Comparison of ENCODE assay signal across 8 mouse cellular contexts in genomic region chr9:53673571-53673970, GRCm38 (mm10). TPM values are rescaled to one million over a fixed set of nuclear protein-coding genes. Genes with fewer than 3 reads are reported as not detected.
DNase-seq lines count a peak whose midpoint lies in the region; ATAC-seq and TF ChIP-seq lines count a peak whose summit lies in the region.

No protein-coding gene starts in this region.

- DNase-seq in urinary bladder, adult 18-20 months (ENCODE audit: low spot score in 2 of 2): peak; percentile 37 to 52
- no peak for DNase-seq in urinary bladder, adult 2 months (ENCODE audit: low spot score)
- DNase-seq in brain, embryonic 14.5 days (ENCODE audit: low read depth): peak; percentile 84
- peak; percentile 26 for DNase-seq in fat pad, adult 2 months (ENCODE audit: extremely low read depth, low read depth, low spot score)
- peak; percentile 76 for DNase-seq in limb, embryonic 11.5 days (ENCODE audit: low spot score)
- peak; percentile 48 to 57 for DNase-seq in thymus, adult 18-20 months

- no peak overlapping the region for H3K4me2 ChIP-seq in intestine, embryonic 15.5 days (replicated peaks)
- no peak overlapping the region for H3K4me2 ChIP-seq in limb, embryonic 11.5 days (ENCODE audit: low read depth, severe bottlenecking)

- no peaks in the 10 kb centered on the region for H3K4me1 ChIP-seq in intestine, embryonic 15.5 days (replicated peaks)
- H3K4me1 ChIP-seq in limb, embryonic 11.5 days (ENCODE audit: control insufficient read depth, insufficient read depth, low read length): no peaks in the 10 kb centered on the region

- no peaks in the 10 kb centered on the region for H3K36me3 ChIP-seq in intestine, embryonic 15.5 days
- no peaks in the 10 kb centered on the region for H3K36me3 ChIP-seq in limb, embryonic 11.5 days (ENCODE audit: control insufficient read depth, insufficient read depth, low read length)

- no peak overlapping the region for H3K27ac ChIP-seq in intestine, embryonic 15.5 days
- H3K27ac ChIP-seq in limb, embryonic 11.5 days (replicated peaks; ENCODE audit: low read depth, low read length): no peak overlapping the region

- 19% methylated on average over 3 of the region's 3 CpGs for WGBS in intestine, embryonic 15.5 days
- WGBS in limb, embryonic 11.5 days: 15% methylated on average over 3 of the region's 3 CpGs

- no peaks in the 10 kb centered on the region for H3K27me3 ChIP-seq in intestine, embryonic 15.5 days (replicated peaks)
- H3K27me3 ChIP-seq in limb, embryonic 11.5 days (ENCODE audit: control insufficient read depth, insufficient read depth, low read length): no peaks in the 10 kb centered on the region

- no peak for TF ChIP-seq POLR2A in brain, embryonic 14.5 days (IDR thresholded peaks at IDR 0.05; ENCODE audit: borderline replicate concordance, extremely low read depth, insufficient read depth, insufficient read length, poor library complexity, severe bottlenecking)

- TF ChIP-seq CTCF in brain, embryonic 14.5 days (IDR thresholded peaks at IDR 0.05; ENCODE audit: borderline replicate concordance, extremely low read depth, insufficient read depth, insufficient read length): peak; percentile 67; the same call in 1 of the 2 replicates

- peak; percentile 61; the same call in 1 of the 2 replicates for ATAC-seq in intestine, embryonic 15.5 days
- ATAC-seq in limb, embryonic 11.5 days (ENCODE audit: insufficient number of reproducible peaks, low FRiP score, low TSS enrichment, low read depth): no peak
- peak; percentile 91 for ATAC-seq in neutrophil, adult 5-6 weeks (ENCODE audit: extremely low read depth, insufficient number of reproducible peaks, low FRiP score, poor library complexity, severe bottlenecking)

- no peaks in the 10 kb centered on the region for H3K9me3 ChIP-seq in intestine, embryonic 15.5 days
- no peaks in the 10 kb centered on the region for H3K9me3 ChIP-seq in limb, embryonic 11.5 days (ENCODE audit: control insufficient read depth, low read length)

- H3K9ac ChIP-seq in intestine, embryonic 15.5 days: no peak overlapping the region
- H3K9ac ChIP-seq in limb, embryonic 11.5 days (ENCODE audit: low read length): no peak overlapping the region

- H3K4me3 ChIP-seq in intestine, embryonic 15.5 days (replicated peaks): no peak overlapping the region
- H3K4me3 ChIP-seq in limb, embryonic 11.5 days (ENCODE audit: low read depth, low read length): no peak overlapping the region

RNA-seq across cellular contexts. Expression of gene Cul5, which starts 3.8 kb away (rescaled TPM):
- 13.6 and 15.7 TPM in 2 replicates for polyA plus RNA-seq in urinary bladder, adult 2 months (2012; rRNA removed)
- 16.5 and 22.5 TPM in 2 replicates for polyA plus RNA-seq in brain, embryonic 14.5 days (2012; rRNA removed)
- polyA plus RNA-seq in intestine, embryonic 15.5 days (2015; fragmentation: Nextera tagmentation; extraction: Ambion mirVana): 32.2 and 32.3 TPM in 2 replicates
- 42.2 and 45.4 TPM in 2 replicates for polyA plus RNA-seq in limb, embryonic 11.5 days (2014; fragmentation: Nextera tagmentation; extraction: Ambion mirVana)
- total RNA-seq in neutrophil, adult 5-6 weeks (2017): 37.4 and 44.5 TPM in 2 replicates

RNA-seq across cellular contexts. Expression of gene Rab39, which starts 32.5 kb away (rescaled TPM):
- 0.36 and 0.37 TPM in 2 replicates for polyA plus RNA-seq in urinary bladder, adult 2 months (2012; rRNA removed)
- 1.3 and 1.7 TPM in 2 replicates for polyA plus RNA-seq in brain, embryonic 14.5 days (2012; rRNA removed)
- polyA plus RNA-seq in intestine, embryonic 15.5 days (2015; fragmentation: Nextera tagmentation; extraction: Ambion mirVana): 0.32 and 0.78 TPM in 2 replicates
- 0.57 and 0.59 TPM in 2 replicates for polyA plus RNA-seq in limb, embryonic 11.5 days (2014; fragmentation: Nextera tagmentation; extraction: Ambion mirVana)
- total RNA-seq in neutrophil, adult 5-6 weeks (2017): 11.3 and 12.8 TPM in 2 replicates
